Mouse (Mus musculus): Measurements from ENCODE around the gene Brd3os. TPM values are rescaled to one million over a fixed set of nuclear protein-coding genes. Genes with fewer than 3 reads are reported as not detected.

The Brd3os gene
- polyA plus RNA-seq, 1 experiment from 2014 or later, result 8.1 TPM

GRCm38 (mm10) chr2:27405094-27405884 is 36.8 kb upstream of the Brd3os start:
- Histone ChIP-seq H3K9ac (no peak overlapping the region), H3K27ac (ENCODE audit: low read depth) (0 out of 2 replicates have a peak overlapping the region, but pooled peaks have one; percentile 9), H3K27me3 (ENCODE audit: insufficient read depth, low read length) (no peaks in the 10 kb centered on the region), H3K4me3 (ENCODE audit: low read depth, low read length) (no peak overlapping the region), H3K36me3 (ENCODE audit: insufficient read depth) (no peaks in the 10 kb centered on the region), H3K4me2 (no peak overlapping the region), H3K9me3 (ENCODE audit: low read depth, low read length) (no peaks in the 10 kb centered on the region), H3K4me1 (ENCODE audit: insufficient read depth) (peaks cover 23% of the 10 kb centered on the region)
- ATAC-seq (ENCODE audit: insufficient read depth) (no peak), DNase-seq (no peak)
- TF ChIP-seq CTCF (IDR thresholded peaks at IDR 0.05; ENCODE audit: low read depth), result no peak
- WGBS, result 50% methylated on average over 5 of the region's 5 CpGs

- Histone ChIP-seq H3K4me1 (ENCODE audit: insufficient read depth) (peaks cover 32% of the 10 kb centered on the region), H3K4me2 (no peak overlapping the region), H3K27me3 (ENCODE audit: insufficient read depth, low read length) (no peaks in the 10 kb centered on the region), H3K9ac (no peak overlapping the region), H3K9me3 (ENCODE audit: low read depth, low read length) (no peaks in the 10 kb centered on the region), H3K4me3 (ENCODE audit: low read depth, low read length) (no peak overlapping the region), H3K36me3 (ENCODE audit: insufficient read depth) (no peaks in the 10 kb centered on the region), H3K27ac (ENCODE audit: low read depth) (no peak overlapping the region)
- 76% methylated on average over 5 of the region's 5 CpGs for WGBS
- DNase-seq (no peak), ATAC-seq (ENCODE audit: insufficient read depth) (no peak)
- no peak for TF ChIP-seq CTCF (IDR thresholded peaks at IDR 0.05; ENCODE audit: low read depth)
These were observed 35.2 kb upstream of the Brd3os start for GRCm38 (mm10) chr2:27406928-27407327.

GRCm38 (mm10) chr2:27408194-27408593 is 33.9 kb upstream of the Brd3os start:
- H3K9ac ChIP-seq, result no peak overlapping the region
- no peaks in the 10 kb centered on the region for H3K9me3 ChIP-seq (ENCODE audit: low read depth, low read length)
- no peaks in the 10 kb centered on the region for H3K36me3 ChIP-seq (ENCODE audit: insufficient read depth)
- H3K4me1 ChIP-seq (ENCODE audit: insufficient read depth), result peaks cover 40% of the 10 kb centered on the region
- H3K27ac ChIP-seq (ENCODE audit: low read depth), result no peak overlapping the region
- no peak overlapping the region for H3K4me3 ChIP-seq (ENCODE audit: low read depth, low read length)
- WGBS, result 49% methylated on average over 3 of the region's 3 CpGs
- DNase-seq (no peak), ATAC-seq (ENCODE audit: insufficient read depth) (no peak)
- H3K27me3 ChIP-seq (ENCODE audit: insufficient read depth, low read length), result no peaks in the 10 kb centered on the region
- H3K4me2 ChIP-seq, result no peak overlapping the region
- no peak for TF ChIP-seq CTCF (IDR thresholded peaks at IDR 0.05; ENCODE audit: low read depth)

- no peaks in the 10 kb centered on the region for H3K36me3 ChIP-seq (ENCODE audit: insufficient read depth)
- TF ChIP-seq CTCF (IDR thresholded peaks at IDR 0.05; ENCODE audit: low read depth), result no peak
- peaks cover 44% of the 10 kb centered on the region for H3K4me1 ChIP-seq (ENCODE audit: insufficient read depth)
- no peak overlapping the region for H3K4me3 ChIP-seq (ENCODE audit: low read depth, low read length)
- H3K27me3 ChIP-seq (ENCODE audit: insufficient read depth, low read length), result no peaks in the 10 kb centered on the region
- no peak overlapping the region for H3K4me2 ChIP-seq
- H3K9ac ChIP-seq, result no peak overlapping the region
- no peaks in the 10 kb centered on the region for H3K9me3 ChIP-seq (ENCODE audit: low read depth, low read length)
- no peak for DNase-seq
- no peak overlapping the region for H3K27ac ChIP-seq (ENCODE audit: low read depth)
- no peak for ATAC-seq (ENCODE audit: insufficient read depth)
- 67% methylated on average over 6 of the region's 6 CpGs for WGBS
These were observed 31.5 kb upstream of the Brd3os start for GRCm38 (mm10) chr2:27410518-27411140.

GRCm38 (mm10) chr2:27411688-27412174 is 30.4 kb upstream of the Brd3os start:
- 10% methylated on average over 8 of the region's 8 CpGs for WGBS
- peak overlapping the region; percentile 65 for H3K27ac ChIP-seq (ENCODE audit: low read depth)
- no peak overlapping the region for H3K4me2 ChIP-seq
- DNase-seq, result peak; percentile 78
- no peak for TF ChIP-seq CTCF (IDR thresholded peaks at IDR 0.05; ENCODE audit: low read depth)
- H3K36me3 ChIP-seq (ENCODE audit: insufficient read depth), result no peaks in the 10 kb centered on the region
- H3K27me3 ChIP-seq (ENCODE audit: insufficient read depth, low read length), result no peaks in the 10 kb centered on the region
- H3K9me3 ChIP-seq (ENCODE audit: low read depth, low read length), result no peaks in the 10 kb centered on the region
- no peak overlapping the region for H3K9ac ChIP-seq
- H3K4me3 ChIP-seq (ENCODE audit: low read depth, low read length), result no peak overlapping the region
- peak; percentile 83 for ATAC-seq (ENCODE audit: insufficient read depth)
- H3K4me1 ChIP-seq (ENCODE audit: insufficient read depth), result peaks cover 51% of the 10 kb centered on the region

GRCm38 (mm10) chr2:27412245-27412800 is 29.8 kb upstream of the Brd3os start:
- H3K4me3 ChIP-seq (ENCODE audit: low read depth, low read length), result no peak overlapping the region
- peak overlapping the region; percentile 10 for H3K4me2 ChIP-seq
- H3K27ac ChIP-seq (ENCODE audit: low read depth), result peak overlapping the region; percentile 65; the same call in 1 of the 2 replicates
- TF ChIP-seq CTCF (IDR thresholded peaks at IDR 0.05; ENCODE audit: low read depth), result no peak
- 13% methylated on average over 7 of the region's 7 CpGs for WGBS
- H3K9me3 ChIP-seq (ENCODE audit: low read depth, low read length), result no peaks in the 10 kb centered on the region
- no peaks in the 10 kb centered on the region for H3K36me3 ChIP-seq (ENCODE audit: insufficient read depth)
- no peaks in the 10 kb centered on the region for H3K27me3 ChIP-seq (ENCODE audit: insufficient read depth, low read length)
- DNase-seq (no peak), ATAC-seq (ENCODE audit: insufficient read depth) (peak; percentile 7; the same call in 1 of the 2 replicates)
- H3K9ac ChIP-seq, result no peak overlapping the region
- peaks cover 51% of the 10 kb centered on the region for H3K4me1 ChIP-seq (ENCODE audit: insufficient read depth)

GRCm38 (mm10) chr2:27413582-27413935 is 28.6 kb upstream of the Brd3os start:
- TF ChIP-seq CTCF (IDR thresholded peaks at IDR 0.05; ENCODE audit: low read depth), result no peak
- peak overlapping the region; percentile 54; the same call in 1 of the 2 replicates for H3K27ac ChIP-seq (ENCODE audit: low read depth)
- ATAC-seq (ENCODE audit: insufficient read depth) (no peak), DNase-seq (no peak)
- no peak overlapping the region for H3K9ac ChIP-seq
- H3K27me3 ChIP-seq (ENCODE audit: insufficient read depth, low read length), result no peaks in the 10 kb centered on the region
- no peaks in the 10 kb centered on the region for H3K9me3 ChIP-seq (ENCODE audit: low read depth, low read length)
- H3K4me1 ChIP-seq (ENCODE audit: insufficient read depth), result peaks cover 62% of the 10 kb centered on the region
- H3K36me3 ChIP-seq (ENCODE audit: insufficient read depth), result no peaks in the 10 kb centered on the region
- H3K4me2 ChIP-seq, result peak overlapping the region; percentile 34; the same call in 1 of the 2 replicates
- no peak overlapping the region for H3K4me3 ChIP-seq (ENCODE audit: low read depth, low read length)
- 40% methylated on average over 2 of the region's 2 CpGs for WGBS
